Mouse (Mus musculus) cerebellum, adult 11 months (tissue): ENCODE data around the gene Nlgn1.

ENCODE experiments used
- DNase-seq: peaks from one replicate; pipeline ENCODE4 v3.0.0; 2022

Gene Nlgn1

DNA sequence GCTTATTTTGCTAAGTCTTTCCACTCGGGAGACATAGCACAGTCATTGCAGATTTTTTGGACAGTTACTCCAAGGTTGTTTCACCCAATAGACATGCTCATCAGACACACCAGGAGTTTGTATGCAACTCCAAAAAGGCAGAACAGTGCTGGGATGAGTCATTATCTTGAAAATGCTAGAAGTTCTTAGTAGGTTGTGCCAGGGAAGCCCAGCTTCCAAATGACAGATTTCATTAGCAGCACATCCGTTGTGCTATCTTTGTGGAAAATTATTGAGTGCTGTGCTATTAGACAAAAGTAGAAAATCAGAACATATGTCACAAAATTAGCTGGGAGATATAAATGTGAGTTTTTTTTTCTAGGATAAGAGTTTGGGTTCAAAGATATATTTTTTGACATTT, 137.3 kb downstream of the Nlgn1 start:
- no peak for DNase-seq

DNA sequence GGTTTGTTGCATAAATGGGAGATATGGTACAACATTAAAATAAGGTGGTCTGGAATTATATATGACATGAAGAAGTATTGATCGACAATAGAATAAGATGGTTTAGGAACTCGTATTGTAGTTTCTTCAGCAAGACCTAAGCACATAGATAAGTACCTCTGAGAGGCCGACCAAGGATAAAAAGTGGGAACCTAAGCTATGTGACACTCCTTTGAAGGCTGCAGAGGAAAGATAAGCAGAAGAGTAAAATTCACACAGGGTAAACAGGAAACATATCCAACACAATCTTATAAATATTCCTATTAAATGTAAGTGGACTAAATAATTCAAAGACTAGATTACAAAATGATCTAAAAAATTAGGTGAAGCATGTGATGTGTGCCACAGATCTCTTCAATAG, 151.2 kb downstream of the Nlgn1 start:
- no peak for DNase-seq

DNA sequence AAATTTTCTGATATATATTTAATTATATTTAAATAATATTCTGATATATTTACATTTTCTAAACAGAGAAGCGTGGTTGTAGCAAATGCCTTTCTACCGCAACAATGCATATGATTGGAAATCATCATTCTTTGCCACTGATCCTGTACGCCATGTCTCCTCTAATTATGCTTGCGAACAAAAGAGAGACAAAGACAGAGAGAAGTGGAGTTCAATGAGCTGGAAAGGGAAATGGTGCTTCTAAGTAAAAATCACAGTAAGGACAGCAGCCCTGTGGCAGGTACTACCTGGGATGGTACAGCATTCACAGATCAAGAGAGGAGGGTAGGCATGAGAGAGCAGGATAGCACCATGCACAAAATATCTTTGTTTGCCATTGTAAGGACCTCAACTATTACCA, 156.9 kb downstream of the Nlgn1 start:
- no peak for DNase-seq

DNA sequence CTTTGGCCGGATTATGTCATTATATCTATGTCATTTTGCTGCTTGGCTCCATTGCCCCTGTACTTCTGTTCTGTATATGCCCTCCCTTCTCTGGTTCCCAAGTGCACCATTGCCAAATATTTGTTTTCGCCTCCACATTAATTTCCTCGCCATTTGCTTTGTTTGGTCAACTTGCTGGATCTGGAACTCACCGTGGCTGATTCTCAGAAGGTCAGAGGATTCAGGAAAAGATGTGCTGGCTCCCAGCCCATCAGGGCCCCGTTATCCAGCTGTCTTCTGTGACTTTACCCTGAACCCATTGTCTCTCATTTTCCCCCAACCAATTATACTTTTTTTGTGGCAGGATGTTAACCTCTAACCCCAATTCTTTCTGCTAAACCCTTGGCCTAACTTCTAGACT, 158.0 kb downstream of the Nlgn1 start:
- no peak for DNase-seq

DNA sequence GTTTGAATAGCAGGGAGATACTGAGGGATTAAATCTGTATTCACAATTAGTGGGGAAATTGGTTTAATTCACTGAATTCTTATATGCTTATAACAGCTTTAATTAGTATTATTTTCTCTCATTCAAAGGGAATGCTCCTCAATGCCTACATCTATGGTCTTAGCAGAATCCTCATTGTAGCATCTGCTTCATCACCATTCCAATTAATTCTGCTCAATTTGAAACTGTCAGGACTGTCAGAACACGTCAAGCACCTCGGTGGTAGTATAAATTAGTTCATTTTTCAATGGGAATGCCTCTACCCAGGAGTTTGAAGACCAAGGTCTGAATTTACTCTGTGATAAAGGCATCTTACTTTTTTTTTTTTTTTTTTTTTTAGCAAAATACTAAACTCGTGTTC, 158.6 kb downstream of the Nlgn1 start:
- no peak for DNase-seq

DNA sequence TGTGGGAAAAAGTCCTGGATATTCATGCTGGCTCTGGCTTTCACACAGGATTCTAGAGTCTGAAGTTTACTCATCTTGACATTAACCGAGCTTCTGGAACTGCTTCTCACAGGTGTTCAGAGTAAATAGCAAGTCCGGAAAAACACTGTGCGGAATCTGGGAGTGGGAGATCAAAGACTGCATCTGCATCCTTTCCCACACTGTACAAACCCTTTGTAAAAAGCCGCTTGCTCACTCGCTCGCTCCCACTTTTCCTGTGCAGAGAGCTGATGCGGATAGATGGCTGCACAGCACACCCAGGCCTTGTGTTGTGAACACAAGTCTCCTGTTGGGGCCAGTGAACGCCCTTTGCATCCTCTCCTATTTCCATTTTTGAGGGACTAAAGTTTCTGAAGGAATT, 165.5 kb downstream of the Nlgn1 start:
- DNase-seq = no peak

DNA sequence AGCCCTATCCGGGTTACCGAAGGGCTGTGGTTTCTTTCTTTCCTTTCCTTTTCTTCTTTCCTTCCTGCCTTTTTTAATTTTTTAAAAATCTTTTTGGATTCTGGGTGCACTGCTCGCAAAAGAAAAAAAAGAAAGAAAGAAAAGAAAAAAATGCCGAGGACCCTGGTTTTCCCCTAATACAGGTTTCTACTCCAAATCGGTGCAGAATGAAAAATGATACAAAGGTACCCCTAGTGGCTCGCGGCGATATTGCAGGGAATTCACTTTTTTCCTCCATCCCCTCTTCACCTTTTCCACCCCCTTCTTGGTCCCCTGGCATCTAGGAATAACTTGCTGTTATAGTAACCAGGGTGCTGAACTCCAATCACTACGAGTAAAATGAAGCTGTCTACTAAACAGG, 178.5 kb downstream of the Nlgn1 start:
- DNase-seq = peak; percentile 71

DNA sequence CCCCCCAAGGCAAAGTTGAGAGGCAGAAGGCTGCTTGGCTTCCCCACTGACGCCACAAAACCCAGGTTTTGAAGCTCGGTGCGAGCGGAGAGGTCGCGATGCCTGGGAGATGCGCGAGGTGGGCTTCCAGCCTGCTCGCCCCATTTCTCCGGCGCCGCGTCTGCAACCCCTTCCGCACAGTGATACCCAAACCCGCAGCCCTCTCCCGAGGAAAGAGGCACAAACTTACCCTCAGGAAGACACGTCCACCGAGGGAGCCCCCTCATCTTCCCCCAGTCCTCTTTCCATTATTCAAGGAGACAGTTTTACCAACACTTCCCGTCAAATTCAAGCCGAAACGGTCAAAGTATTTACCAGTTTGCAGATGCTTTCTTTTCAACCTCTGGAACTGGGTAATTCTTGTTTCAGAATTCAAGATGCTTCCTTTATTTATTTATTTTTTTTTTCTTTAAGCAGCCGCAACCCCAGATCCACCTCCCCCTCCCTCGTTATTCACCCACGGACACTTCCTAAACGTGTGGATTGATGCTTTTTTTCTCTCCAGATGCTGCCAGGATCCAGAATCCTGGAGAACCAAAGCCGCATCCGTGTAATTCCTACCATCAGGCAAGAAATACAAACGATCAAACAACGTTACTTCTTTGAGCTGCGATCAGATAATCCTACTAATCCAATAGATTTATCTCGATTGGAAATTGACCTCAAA, 179.1 kb downstream of the Nlgn1 start:
- peak; percentile 37 for DNase-seq

DNA sequence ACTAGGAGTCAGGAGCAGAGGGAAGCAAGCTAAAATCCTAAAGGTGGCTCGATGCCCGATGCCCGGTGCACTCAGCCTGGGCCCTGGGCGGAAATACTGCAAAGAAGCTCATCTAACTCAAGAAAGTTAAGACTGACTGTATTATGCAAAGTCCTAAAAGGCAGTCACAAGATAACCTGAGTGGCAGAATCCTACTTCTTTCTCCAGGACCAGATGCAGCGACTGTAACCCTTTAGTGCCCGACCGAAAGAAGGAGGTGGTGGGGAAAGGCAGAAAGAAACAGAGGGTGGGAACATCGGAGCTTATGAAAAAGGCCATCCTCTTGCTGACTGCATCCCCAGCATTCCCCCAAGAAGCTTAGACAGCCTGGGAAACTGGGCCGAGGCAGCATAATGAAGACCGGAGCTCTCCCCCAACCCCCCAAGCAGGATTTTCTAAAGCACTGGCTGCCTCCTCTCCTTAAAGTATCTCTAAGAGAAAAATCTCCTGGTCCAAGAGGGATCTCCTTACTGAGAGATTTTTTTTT, 179.7 kb downstream of the Nlgn1 start:
- DNase-seq = peak; percentile 47

DNA sequence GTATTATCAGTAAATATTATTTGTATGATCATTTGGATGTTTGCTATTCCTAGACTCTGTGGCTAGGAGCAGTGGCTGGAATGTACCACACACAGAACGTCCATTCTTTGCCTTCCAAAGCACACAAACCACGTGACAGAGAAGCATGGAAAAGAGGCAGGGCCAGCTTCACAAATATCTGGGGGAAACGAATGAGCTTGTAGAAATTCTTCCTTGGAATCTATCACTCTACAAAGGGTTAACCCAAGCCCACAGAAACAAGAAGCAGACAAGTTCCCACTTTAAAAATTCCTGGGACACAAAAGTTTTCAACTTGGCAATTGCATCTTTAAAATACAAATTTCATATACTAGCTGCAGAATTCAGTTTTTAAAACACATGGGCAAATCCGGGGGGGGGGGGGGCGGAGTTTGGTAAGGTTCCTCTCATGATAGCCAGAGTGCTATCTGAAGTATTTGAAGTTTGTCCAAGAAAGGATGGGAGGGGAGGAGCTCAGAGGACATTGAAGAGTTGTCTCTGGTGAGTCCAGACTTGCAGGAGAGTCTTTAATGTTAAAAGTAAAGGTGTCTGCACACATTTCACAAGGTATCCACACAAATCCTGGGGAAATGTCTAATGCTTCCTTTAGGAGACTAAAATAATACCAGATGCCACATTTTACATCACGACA, 180.8 kb downstream of the Nlgn1 start:
- DNase-seq = no peak

DNA sequence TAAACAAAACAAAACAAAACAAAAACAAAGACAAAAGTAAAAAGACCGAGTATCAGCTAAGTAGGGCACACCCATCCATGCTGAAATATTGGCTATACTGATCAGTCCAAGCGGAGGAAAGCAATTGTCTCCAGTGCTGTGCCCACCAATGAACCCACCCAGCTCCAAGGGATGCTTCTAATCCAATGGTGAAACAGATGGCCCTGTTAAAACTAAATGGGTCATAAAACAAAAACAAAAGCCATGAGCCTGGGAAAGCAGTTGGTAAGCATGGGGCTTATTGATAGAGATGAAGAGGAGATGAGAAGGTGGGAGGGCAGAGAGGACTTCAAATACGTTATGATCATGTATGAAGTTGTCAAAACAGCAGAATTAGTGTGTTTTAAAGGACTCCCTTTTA, 186.1 kb downstream of the Nlgn1 start:
- no peak for DNase-seq

DNA sequence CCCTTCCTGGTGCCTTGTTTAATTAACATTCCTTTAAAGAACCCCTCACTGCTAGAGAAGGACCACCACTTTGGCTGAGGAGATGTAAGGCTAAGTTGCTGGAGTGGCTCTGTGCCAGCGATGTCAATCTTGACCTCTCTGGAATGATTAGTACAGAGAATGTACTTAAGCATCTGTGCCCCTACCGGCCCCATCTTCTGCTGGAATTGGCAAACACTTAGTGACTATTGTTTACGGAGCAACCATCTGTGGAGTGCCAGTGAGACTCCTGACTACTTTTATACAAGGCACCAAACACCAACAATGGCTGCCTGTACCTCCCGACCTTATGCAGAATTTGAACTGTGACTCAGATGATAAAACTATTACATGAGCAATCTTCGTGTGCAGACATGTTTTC, 186.8 kb downstream of the Nlgn1 start:
- no peak for DNase-seq

DNA sequence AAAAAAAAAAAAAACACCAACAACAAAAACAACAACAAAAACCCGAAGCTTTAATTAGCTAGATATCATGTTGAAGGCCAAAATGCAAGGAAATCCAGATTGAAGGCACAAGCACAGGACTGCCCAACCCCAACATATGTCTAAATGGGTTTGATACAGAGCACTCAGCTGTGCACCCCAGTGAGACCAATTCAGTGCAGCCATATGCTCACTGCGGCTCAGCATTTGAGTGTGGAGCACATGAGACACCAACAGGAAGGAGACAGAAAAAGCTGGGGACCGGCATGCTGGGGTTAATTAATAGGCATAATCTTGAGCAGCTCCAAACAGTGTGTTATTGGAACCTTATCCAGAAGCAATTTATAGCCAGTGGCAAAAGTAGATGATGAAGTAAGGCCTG, 190.7 kb downstream of the Nlgn1 start:
- DNase-seq = peak; percentile 74

DNA sequence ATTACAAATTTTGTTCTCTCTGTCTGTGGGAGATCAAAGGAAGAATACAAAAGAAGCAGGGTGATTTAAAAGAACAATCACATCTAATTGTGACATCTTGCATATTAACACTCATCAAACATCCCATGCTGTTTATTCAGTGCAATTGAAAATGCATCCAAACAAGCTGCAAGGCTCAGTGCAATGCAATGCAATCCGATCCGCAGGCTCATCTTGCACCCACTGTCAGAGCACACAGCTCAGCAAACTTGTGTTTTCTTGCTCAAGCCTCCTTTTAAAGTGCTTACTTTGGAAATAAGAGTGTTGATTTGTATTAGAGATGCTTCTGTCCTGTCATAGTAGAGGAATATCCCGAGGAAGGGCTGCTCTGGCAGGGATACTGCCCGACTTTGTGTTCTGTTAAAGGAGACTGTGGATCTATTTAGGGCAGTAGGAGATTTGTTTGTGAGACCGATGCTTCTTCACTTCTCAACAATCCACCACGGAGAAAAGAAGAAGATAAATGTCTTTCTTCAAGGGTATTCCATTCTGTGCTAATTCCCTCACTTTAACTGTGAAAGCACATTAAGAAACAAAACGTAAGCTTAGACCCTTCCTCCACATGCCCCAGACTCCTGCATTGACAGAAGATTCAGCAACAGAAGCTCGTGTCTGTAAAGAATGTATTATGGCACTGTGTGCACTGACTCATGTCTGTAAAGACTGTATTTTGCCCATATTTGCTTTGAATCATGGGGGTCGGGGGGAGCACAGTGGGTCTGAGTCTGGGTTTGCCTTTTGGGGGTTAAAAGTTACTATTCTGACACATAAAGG, 197.2 kb downstream of the Nlgn1 start:
- no peak for DNase-seq

DNA sequence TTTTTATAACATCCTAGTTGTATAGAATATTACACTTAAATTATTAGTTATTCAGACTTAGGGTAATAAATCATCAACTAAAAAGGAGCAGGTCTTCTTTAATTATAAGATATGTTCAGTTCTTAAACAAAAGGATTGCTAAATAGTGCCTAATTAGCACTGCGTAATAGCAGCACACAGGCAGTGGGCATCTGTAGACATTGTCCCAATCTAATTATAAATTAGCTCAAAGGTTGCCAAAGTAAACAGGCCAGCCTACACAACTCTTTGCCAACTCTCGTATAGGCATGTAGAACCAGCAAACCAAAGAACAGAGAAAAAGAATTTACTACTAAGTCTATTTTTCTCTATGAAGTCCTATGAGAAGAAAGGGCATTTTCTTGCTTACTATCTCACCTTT, 201.3 kb downstream of the Nlgn1 start:
- no peak for DNase-seq

DNA sequence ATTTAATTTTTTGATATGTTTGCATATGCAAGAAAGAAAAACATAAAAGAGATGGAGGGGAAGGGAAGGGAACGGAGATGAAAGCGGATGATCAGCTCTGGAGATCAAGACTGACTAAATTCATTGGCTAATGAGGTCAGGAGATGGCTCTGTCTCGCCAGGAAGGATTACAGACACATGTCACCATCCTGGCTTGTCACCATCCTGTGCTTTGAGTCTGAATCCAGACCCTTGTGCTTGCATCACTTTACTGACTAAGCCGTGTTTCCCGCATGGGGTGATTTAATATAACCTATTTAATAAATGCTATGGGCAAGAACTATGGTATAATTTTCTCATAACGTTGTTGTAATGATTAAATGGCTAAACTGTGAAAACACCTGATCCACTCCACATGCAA, 202.8 kb downstream of the Nlgn1 start:
- no peak for DNase-seq

DNA sequence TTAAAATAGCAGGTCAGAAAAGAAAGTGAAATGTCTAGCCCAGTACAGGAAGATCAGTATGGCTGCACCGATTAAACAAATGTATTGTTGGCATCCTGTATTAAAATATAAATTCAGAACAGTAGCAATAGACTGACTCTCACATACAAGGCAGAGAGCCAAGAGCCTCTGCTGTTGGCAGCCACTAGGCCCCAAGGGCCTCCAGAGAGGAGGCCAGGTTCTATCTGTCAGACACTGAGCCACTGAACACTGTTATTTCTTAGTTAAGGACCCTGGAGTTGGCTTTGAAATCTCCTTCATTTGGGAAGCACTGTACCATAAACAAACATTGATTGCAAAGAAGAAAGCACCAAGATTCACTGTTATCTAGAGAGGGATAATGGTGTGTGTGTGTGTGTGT, 215.2 kb downstream of the Nlgn1 start:
- no peak for DNase-seq

DNA sequence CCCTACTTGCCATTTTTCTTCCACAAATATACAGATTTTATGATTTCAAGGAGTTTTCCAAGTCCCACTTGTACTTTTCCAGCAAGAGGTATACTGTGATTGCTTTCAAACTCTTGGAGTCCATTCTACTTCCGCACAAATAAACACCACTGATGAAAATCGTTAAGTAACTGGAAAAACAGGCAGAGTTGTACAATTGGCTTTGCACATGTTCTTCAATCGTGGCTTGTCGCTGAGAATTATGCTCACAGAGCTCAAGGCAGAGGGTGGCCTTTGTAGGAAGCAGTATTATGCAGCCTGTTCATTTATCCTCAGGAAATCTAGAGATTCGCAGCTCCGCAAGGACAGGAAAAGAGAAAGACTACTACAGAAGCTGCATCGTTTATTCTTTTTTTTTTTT, 225.9 kb downstream of the Nlgn1 start:
- DNase-seq = no peak

DNA sequence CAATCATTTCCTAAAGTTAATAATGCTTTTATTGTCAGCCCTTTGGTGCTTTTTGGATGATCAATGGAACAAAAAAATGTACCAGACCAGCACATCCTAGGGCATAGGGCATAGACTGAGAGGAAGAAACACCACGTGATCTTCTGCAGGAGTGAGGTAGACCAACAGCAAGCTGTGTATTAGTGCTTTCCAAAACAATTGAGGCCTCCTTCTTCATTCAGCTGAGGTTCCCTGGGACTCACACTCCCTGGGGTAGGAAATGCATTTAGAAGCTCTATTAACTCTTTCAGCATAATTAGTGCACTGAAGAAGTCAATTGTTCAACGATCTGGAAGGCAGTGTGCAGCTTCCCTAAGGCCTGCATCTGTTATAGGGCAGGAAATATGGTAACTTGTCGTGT, 226.7 kb downstream of the Nlgn1 start:
- DNase-seq = no peak

DNA sequence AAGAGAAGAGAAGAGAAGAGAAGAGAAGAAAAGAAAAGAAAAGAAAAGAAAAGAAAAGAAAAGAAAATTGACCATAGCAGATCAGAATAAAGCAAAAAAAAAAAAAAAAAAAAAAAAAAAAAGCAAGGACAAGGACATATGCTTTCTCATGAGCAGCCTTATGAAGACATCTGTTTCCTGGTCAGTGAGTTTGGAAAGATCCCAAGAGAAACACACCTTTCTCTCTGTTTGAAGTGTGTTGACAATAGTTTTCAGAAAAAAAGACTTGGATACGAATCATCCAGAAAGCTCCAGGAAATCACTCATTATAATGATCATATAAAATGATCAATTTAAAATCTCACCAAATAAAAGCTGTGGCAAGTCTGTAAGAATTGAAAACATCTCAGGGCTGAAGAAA, 230.0 kb downstream of the Nlgn1 start:
- no peak for DNase-seq

DNA sequence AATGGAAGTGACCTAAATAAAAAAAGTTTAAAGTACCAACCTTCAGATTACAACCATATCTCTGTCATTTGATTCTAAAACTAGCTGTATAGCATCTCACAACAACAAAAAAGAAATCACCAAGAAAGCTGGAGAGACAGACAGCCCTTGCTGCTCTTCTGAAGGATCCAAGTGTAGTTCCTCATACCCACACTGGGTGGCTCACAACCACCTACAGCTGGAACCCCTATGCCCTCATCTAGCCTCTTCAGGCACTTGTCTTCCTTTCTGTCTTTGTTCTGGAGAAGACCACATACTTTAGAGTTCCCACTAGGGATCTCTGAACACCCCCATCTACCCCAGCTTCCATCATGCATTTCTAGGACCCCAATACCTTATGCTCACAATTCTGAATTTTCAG, 236.7 kb downstream of the Nlgn1 start:
- no peak for DNase-seq

DNA sequence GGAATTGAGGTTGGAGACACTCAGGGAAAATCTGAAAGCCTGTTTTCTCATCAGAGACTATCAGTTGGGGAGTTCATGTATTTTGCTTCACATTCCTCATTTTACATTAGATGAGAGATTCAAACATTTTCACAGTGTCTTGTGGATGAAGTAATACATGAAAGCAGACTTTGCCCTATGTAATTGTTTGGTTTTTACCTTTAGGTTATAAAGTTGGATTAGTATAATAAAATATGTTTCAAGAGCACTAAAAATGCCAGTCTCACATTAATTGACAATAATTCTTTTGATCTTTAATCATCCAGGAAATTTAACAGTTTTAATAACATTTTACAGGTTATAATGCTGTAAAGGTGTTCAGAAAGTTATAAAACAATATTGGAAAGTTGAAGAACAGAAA, 262.9 kb downstream of the Nlgn1 start:
- no peak for DNase-seq

DNA sequence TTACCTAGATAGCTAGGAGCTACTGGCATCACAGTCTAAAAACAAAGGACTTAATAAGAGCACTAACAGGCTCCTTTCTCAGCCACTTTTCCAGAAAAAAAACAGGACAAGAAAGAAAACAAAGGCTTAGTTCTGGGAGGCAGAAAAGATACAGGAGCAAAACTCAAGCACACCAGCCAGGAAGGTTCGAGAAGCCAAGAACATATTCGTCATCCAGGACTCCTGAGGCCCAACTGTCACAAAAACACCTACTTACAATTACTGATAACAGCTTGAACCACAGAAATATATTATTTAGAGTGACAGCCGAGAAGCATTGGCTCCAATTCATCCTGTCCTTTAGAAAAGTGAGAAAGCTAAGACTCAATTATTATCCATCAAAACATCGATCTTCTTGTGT, 281.5 kb downstream of the Nlgn1 start:
- no peak for DNase-seq

DNA sequence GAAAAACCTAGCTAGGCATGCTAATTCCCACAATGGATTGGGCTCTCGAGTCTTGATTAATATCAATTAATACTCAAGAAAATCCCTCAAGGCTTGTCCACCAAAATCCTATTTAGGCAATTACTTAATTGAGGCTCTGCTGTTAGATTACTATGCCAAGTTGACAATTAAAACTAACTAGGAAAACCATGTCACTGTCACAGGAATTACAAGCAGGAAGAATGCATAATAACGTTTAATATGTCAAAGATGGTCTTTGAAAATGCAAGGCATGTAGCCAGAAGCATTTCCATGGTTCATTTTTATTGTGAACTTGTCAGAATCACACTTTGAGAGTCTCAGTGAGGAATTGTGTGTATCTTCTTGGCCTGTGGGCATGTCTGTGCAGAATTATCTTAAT, 289.3 kb downstream of the Nlgn1 start:
- DNase-seq = no peak
